Mouse (Mus musculus) cerebellum, adult 11 months (tissue): ENCODE data around the gene Habp4.

Experiments used
- DNase-seq: peaks from one replicate; pipeline ENCODE4 v3.0.0; 2022

The Habp4 gene

GRCm38 (mm10) chr13:64161548-64161915, at the start of gene Habp4:
Habp4 (plus strand) TSS chr13:64161824.
- DNase-seq: peak; percentile 98

- no peak for DNase-seq
Observed at GRCm38 (mm10) chr13:64117442-64117841, 44.2 kb upstream of the Habp4 start.

- DNase-seq: no peak
Observed at GRCm38 (mm10) chr13:64120760-64121159, 40.9 kb upstream of the Habp4 start.

- no peak for DNase-seq
Observed at GRCm38 (mm10) chr13:64123491-64124188, 38.0 kb upstream of the Habp4 start.

- DNase-seq: no peak
Observed at GRCm38 (mm10) chr13:64124886-64125285, 36.7 kb upstream of the Habp4 start.

GRCm38 (mm10) chr13:64126316-64126715, 35.3 kb upstream of the Habp4 start:
- DNase-seq: no peak

- DNase-seq: no peak
Observed at GRCm38 (mm10) chr13:64128858-64129615, 32.6 kb upstream of the Habp4 start, which contains the start of gene Slc35d2. Slc35d2 (minus strand) TSS chr13:64129368.

GRCm38 (mm10) chr13:64129616-64130375, 31.8 kb upstream of the Habp4 start:
- DNase-seq: no peak

- DNase-seq: no peak
Observed at GRCm38 (mm10) chr13:64150121-64150520, 11.5 kb upstream of the Habp4 start.

- DNase-seq: peak; percentile 81
Observed at GRCm38 (mm10) chr13:64152241-64152669, 9.4 kb upstream of the Habp4 start.

- DNase-seq: no peak
Observed at GRCm38 (mm10) chr13:64152671-64153082, 8.9 kb upstream of the Habp4 start.

- DNase-seq: peak; percentile 91
Observed at GRCm38 (mm10) chr13:64153083-64153682, 8.4 kb upstream of the Habp4 start, which contains the start of gene Zfp367. Zfp367 (minus strand) TSS chr13:64153202.

GRCm38 (mm10) chr13:64153751-64154267, 7.8 kb upstream of the Habp4 start:
- peak; percentile 30 for DNase-seq

- DNase-seq: no peak
Observed at GRCm38 (mm10) chr13:64154651-64155050, 7.0 kb upstream of the Habp4 start.

GRCm38 (mm10) chr13:64155171-64155571, 6.5 kb upstream of the Habp4 start:
- DNase-seq: no peak

- DNase-seq: no peak
Observed at GRCm38 (mm10) chr13:64156966-64157365, 4.7 kb upstream of the Habp4 start.

- peak; percentile 55 for DNase-seq
Observed at GRCm38 (mm10) chr13:64161916-64162611, 440 bp downstream of the Habp4 start.

- peak; percentile 22 for DNase-seq
Observed at GRCm38 (mm10) chr13:64162626-64163025, 1.0 kb downstream of the Habp4 start.

GRCm38 (mm10) chr13:64163147-64163715, 1.6 kb downstream of the Habp4 start:
- no peak for DNase-seq

- DNase-seq: no peak
Observed at GRCm38 (mm10) chr13:64169746-64170145, 8.1 kb downstream of the Habp4 start.

GRCm38 (mm10) chr13:64178000-64178399, 16.4 kb downstream of the Habp4 start:
- DNase-seq: no peak
